Mouse (Mus musculus): ENCODE measurements around the gene Mcf2l.

- TF ChIP-seq CTCF (IDR thresholded peaks at IDR 0.05): no peak
- TF ChIP-seq EP300 (IDR thresholded peaks at IDR 0.05): no peak
Measured at GRCm38 (mm10) chr8:12912011-12912410, 38.4 kb downstream of the Mcf2l start.

Measured in lung, postnatal 0 days (tissue).